Mouse (Mus musculus): ENCODE measurements around the gene Akt2.

Gene Akt2

DNA sequence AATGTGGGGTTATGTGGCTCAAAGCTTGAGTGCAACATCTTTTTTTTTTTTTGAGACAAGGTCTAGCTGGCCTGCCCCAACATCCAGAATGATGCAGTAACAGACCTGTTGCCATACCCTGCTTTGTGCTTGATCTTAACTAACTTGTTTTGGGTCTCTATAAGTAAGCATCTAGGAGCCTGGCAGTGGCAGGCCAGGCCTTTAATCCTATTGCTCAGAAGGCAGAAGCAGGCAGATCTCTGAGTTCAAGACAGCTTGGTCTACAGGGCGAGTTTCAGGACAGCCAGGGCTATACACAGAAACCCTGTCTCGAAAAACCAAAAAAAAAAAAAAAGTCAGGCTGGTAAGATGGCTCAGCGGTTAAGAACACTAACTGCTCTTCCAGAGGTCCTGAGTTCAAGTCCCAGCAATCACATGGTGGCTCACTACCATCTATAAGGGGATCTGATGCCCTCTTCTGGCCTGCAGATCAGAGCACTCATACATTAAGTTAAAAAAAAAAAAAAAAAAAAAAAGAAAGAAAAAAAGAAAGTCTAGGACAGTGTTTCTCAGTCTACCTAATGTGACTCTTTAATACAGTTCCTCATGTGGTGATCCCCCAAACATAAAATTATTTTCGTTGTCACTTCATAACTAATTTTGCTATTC, 662 bp upstream of the Akt2 start:
- no peak for DNase-seq

DNA sequence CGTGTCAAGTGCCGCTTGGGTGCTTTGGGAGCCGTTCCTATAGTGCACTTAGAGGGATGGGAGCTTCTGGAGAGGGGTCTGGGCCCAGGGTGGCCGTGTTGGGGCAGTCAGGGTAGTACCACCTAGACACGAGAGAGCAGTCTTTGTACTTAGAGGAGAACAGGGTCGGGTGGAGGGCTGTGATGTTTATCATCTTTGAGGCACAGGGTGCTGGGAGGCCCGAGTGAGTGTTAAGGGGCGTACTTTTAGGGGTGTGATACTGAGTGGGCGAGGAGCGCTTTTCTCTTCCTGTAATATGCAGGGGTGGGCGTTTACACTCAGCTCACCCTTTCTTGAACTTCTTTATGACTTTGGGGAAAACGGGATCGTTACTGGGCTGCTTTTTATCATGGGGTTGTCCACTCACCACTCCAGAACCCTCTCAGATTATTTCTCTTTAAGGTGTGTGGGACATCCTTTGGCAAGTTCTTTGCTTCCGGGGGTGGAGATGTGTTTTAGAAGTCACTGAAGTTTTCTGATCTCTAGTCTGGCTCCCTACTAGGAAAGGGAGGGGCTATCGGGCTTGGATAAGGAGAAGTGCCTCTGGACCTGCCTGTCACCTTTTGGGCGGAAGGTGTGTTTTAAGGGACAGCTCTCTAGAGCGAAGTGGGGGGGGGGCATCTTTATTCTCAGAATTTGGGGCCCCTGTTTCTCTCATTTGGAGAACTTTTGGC, 1.0 kb downstream of the Akt2 start:
- DNase-seq, result peak; percentile 49

DNA sequence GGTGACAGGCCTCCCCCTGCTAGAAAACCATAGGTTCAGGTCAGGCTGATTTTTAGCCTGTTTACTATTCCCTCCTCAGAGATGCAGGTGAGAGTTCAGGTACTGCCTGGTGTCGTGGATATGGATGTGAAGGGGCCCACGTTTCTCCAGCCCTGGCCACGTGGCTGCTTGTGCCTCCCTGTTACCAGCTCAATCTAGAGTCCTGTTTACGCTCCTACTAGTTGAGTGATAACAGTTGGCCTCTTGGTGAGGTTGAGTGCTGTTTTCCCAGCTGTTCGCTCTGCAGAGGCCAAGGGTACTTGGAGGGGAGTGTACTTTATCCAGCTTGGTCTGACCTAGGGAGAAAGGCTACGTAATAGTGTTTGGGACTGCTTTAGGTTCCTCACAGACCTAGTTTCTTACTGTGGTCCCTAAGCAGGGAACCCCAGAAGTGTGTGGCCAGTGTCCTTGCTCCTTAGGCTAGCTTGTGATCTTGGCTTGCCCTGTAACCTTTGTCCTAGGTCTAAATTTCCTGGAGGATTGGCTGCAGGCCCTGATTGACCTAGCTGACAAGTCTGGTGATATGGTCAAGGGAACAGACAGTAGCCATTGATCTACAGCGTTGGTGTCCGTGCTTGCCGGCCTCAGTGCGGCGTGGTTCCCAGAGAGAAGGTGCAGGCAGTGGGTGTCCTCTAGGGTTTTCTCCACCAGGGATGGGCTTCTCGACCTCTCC, 1.7 kb downstream of the Akt2 start:
- peak; percentile 75 for DNase-seq

DNA sequence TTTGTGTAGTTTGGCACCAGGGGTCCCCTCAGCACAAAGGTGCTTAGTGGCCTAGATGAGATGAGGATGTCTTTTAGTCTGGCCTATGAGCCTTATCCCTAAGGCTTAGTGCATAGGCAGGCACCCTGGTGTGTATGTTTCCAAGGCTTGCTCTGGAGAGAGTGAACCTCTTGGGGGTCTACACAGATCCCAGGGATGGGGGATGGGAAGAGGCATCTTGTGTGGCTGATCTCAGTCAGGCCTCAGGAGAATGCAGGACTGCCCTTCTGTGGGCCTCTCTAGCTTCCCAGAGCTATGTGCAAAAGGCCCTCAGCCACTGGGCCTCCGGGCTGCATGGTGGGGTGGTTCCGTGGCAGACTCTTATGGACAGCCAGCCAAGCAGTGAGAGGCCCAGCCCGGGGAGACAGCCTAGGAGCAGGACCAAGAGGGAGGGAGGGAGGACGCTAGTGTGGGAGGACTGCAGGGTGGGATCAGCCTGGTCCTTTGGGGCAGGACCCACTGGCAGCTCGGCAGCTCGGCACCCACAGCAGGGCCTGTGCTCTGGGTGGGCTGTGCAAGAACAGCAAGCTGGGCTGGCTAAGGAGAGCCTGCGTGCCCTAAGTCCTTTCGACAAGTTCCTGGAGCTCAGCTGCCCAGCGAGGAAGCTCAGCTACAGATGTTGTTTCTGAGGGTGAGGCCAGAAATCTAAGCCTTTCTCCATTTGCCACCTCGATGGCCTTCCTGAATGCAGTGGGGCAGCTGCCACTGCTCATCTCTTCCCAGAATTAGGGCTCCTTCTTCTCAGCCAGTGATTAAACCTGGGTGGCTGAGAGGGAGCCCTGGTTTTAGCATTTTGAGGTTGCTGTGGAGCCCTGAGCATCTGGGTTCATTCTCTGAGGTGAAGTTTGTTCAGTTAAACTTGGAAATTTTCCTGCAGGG, 5.5 kb downstream of the Akt2 start:
- DNase-seq, result no peak

DNA sequence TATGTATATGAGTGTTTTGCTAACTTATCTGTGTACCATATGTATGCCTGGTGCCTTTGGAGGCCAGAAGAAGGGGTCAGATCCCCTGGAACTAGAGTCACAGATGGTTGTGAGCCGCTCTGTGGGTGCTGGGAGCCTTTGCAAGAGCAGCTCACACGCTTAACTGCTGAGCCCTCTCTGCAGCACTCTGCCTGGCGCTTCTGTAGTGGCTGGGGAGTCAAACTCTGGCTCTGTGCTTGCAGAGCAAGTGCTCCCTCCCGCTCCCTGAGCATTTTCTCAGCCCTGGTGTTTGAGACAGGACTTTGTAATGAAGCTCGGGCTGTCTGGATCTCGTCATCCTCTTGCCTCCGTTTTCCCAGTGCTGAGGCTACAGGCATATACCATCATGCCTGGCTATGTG, 6.7 kb downstream of the Akt2 start:
- DNase-seq, result no peak

DNA sequence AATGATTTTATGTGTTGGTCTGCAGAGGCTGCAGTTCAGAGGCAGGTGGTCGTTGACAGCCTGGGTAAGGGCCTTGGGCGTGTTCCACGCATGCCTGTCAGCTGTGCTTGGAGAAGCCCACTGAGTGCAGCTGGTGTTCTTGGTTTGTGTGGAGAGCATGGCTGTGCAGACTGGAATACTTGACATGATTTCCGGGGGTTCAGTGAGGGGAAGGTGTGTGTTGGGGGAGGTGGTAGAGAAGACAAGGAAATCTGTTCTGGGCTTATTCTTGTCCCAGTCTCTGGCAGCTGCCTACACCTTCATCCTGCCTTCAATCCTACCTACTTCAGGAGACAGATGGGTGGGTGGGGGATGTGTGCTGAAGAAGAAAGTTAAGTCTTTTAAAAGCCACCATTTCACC, 10.3 kb downstream of the Akt2 start:
- DNase-seq, result no peak

DNA sequence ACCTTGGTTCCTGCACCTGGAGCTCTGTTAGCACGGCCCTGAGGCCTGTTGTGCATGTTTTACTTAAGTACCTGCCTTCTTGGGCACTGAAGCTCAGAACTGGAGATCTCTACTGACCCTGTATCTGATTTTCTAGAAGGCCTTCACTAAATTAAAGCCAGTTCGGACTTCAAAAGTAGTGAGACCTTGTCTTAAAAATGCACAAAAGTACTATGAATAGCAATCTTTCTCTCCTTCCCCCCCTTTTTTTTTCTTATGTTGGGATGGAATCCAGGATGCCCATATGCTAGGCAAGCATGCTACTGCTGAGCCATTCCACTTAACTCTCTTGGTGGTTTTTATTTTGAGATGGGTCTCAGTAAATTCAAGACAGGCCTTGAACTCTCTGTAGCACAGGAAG, 10.8 kb downstream of the Akt2 start:
- DNase-seq, result no peak

DNA sequence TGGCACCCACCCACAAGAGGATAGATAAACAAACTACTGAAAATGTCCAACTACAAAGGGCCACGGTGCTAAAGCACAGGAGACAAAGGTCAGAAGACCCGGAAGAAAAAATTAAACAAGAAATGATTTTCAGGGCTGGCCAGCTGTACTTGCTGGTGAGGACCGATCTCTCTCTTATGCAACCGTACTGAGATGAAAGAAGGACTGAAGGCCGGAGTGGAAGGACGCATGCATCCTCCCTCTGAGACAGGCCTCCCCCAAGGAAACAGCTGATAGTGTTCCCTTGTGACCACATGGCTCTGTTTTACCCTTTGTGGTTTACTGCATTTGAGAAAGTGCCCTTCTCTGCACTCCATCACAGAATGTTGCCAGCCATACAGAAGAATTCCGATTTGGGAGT, 11.5 kb downstream of the Akt2 start:
- no peak for DNase-seq

DNA sequence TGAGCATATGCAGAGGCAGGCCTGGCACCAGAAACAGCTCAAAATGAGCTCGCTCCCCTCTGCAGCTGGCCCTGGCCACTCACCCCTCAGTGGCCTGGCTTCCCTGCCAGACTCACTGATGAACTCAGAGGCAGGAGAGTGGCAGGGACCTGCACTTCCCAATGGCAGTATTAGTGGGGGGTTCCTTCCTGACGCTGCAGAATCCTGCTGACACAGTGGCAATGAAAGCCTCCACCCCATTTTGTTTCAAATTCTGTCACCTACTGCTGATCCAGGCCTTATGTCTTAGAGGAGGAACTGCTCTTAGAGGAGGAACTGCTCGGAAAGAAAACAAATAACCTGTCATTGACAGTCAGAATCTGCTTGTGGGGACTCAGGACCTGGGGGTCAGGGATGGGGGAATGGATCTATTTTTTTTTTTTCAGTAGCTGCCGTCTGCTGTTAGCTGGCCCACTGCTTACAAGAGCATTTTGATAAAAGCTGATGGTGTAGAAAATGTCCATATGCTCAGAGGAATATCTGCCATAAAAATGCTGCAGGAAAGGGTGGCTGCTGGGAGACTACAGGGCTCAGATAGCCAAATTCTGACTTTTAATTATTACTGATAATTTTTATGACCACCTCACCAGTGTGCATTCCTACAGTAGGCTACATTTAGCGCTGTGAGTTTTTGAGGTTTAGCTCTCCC, 13.5 kb downstream of the Akt2 start:
- no peak for DNase-seq

DNA sequence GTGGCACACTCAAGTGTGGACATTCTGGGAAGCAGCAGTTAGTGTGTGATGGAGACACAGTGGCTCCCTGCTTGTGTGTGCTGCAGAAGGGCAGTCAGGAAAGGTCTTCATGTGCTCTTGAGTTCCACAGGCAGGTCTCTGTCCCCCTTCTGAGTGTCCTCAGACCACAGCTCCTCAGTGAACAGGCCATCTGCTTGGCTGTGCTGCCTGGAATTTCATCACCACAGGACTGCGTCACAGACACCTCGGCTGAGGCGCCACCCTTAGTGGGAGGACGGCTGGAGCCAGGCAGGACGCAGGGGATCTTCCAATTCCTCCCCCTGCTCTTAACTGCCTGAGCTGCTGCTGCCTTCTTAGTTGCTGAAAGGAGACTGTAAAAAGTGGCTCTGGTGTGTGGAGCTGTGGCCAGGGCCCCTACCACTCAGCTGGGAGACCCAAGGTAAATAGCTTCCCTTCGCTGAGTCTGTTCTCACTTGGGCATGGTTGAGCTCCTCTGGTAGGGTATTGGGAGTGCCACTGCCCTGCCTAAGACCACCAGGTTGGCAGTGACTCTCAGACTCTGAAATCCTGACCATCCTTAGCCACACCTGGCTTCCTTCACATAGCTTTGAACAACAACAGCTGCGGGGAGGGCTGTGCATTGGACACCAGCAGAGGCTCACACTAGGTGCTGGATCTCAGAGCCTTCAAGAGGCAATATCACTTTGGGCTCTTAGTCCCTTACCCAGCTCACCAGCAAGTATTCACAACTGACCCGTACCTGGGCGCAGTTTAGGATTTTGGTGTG, 14.3 kb downstream of the Akt2 start:
- no peak for DNase-seq

DNA sequence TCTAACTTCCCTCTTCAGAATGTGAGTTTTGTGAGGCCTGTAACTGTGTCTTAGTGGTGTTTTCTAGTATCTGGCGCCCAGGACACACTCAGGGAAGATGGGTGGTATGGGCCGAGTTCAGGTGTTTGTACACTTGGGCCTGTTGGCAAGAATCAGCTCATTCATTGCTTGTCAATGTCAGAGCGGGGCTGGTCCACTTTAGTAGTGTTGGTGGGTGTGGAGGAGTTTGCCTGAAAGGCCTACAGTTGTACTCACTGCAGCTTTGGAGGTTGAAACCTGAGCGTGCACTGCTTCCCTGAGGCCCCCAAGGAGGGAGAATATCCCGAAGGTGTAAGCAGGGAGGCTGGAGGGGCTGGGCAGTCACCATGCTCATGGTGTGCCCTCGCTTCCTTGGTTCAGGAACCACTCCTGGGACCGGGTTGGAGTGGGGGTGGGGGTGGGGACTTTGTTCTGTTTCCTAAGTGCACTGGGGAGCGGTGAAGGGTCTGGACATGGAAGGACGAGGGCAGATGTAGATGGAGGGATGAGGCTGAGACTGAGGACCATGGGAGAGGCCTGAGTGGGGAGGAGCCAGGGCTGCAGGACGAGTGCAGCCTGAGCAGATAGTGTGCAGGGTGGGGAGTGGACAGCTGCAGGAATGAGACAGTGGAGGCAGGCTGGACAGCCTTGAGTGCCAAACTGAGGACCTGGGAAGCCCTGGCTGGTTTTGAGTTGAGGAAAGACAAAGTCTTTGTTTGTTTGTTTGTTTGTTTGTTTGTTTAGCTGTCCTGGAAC, 15.3 kb downstream of the Akt2 start:
- DNase-seq, result no peak

DNA sequence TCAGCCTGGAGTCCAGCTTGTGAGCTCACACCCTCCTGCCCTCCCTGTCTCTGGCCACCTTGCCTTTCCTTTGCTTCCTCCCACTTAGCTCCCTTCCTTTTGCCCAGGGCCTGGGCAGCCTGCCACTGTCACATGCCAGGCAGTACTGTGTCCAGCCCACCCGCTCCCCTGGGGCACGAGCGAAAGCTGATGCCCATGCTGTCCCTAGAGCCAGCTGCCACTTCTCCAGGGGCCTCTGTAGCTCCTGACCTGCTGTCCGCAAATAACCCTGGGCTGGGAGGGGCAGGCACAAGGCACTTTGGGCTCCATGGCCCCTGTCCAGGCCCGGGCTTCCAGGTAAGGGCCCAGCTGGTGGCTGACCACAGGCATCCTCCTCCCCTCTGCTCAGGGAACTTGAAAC, 16.2 kb downstream of the Akt2 start:
- peak; percentile 88 for DNase-seq

DNA sequence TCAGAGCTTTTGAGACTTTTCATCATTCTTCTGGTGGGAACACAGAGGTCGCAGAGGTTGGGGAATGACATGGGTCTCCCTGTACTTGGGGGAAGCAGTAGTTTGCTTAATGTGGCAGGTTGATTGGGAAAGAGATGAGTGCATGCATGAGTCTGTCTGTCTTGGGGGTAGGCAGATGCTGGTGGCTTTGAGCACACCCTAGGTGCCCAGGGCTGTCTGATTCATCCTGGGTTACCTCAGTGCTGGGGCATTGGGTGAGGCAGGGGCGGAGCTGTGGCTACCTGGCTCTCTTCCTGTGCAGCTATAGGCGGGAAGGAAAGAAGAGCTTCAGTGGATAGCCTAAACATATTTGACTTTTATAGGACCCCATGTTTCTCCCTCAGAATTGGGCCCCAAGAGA, 16.8 kb downstream of the Akt2 start:
- DNase-seq, result no peak

DNA sequence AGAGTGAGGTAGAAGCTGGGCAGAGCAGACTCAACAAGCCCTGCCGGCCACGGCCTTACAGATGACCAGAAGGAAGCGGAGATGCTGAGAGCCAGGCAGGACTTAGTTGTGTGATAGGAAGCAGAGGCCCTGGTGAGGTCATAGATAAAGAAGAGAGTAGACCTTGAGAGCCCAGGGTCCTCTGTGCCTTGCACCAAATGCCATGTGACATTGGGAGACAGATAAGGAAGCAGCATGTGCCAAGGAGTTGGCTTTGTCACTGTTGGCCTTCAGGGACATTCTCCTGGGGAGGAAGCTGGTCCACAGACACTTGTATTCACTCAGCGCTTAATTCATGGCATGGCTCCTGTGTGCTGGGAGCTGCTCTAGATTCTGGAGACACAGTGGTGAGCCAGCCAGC, 17.9 kb downstream of the Akt2 start:
- DNase-seq, result no peak

DNA sequence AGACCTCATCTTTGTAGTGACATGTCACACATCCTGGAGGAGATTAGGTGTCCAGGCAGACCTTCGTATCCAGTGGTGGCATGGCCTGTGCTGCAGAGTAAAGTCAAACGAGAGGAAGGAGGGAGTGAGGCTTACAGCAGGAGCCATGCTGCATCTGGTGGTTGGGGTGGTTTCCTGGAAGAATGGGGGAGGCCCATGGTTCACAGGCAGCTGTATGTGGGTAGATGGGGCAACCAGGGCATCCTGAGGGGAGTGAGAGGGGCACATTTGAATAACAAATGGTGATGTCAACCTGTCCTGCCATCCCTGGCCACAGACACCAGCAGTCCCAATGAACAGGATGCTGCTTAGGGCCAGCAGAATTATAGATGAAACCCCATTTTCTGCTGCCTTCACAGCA, 18.3 kb downstream of the Akt2 start:
- no peak for DNase-seq

DNA sequence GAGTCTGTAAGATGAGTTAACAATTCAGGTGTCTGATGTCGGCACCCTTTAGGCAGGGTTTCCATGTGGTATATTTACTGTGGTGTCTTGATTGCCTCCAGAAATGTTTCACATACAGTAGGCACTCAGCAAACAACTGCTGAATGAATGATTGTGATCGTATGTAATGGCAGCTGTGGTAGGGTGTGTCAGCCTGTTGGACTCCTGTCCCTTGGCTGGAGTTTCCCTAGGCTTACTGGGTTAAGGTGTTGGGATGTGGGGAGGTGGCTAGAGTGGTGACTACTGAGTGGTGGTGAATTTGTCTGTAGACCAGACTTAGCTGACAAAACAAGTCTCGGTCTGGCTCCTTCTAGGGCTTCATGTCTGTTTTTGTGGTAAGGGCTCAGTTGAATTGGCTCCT, 19.0 kb downstream of the Akt2 start:
- DNase-seq, result no peak

DNA sequence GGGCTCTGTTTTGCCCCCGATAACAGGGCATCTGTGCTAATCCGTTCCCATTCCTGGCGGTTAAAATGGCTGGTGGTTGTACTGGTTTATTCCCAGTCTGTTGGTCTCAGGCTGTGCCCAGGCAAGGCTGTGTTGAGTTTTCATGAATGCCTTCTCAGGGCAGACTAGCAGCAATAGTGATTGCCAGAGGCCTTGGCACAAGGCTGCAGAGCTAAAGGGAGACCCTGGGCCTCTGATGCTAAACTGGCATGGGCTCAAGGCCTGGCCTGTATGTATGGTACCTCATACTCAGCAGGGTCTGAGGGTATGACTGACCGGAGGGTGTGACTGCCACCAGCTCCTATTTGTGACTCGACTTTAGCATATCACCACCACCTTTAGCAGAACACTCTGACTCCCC, 19.5 kb downstream of the Akt2 start:
- DNase-seq, result no peak

DNA sequence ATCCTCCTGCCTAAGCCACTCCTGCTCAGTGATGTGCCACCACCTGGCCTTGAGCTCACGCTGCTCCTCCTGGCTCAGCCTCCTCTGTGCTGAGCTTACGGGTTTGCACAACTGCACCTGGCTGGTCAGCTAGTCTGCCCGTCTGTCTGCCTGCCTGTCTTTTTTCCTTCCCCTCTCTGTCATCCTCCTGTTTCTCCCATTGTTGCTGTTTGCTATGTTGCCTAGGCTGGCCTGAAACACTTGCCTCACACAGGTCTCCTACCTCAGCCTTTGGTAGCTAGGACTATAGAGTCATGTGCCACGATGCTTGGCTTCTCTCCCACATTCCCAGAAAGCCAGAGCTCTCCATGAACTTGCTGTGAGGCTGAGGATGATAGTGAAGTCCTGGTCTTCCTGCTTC, 21.6 kb downstream of the Akt2 start:
- no peak for DNase-seq

DNA sequence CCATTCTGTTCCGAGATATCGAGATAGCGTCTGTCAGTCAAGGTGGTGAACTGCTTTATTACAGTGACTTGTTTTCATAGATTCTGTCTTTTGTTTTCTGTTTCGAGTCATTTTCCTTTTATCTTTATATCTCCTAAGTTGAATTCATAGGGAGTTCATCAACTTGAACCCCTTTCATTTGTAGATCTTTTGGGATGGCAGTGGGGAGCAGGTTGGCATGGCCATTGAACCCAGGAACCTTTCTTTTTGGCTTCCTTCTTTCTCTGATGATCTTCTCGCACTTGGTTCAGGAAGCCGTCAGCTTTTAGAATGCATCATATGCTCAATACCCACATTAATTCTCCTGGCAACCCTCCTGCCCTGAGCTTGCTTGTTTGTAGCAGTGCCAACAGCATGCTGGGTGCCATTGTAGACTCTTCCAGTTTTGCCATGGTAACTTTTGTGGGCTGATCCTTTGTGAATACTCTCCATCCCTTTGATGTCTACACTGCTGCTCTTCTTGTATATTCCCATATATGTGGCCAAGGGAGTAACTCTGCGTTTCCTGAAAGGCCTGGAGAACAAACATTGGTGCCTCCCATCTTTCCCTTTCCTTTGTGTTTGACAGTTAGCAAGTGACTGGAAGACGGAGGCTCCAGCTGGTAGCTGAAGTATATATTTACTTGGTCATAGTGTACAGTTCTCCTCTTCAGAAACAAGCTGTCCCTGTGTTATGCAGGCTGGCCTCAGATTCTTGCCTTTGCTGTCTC, 22.6 kb downstream of the Akt2 start:
- no peak for DNase-seq

DNA sequence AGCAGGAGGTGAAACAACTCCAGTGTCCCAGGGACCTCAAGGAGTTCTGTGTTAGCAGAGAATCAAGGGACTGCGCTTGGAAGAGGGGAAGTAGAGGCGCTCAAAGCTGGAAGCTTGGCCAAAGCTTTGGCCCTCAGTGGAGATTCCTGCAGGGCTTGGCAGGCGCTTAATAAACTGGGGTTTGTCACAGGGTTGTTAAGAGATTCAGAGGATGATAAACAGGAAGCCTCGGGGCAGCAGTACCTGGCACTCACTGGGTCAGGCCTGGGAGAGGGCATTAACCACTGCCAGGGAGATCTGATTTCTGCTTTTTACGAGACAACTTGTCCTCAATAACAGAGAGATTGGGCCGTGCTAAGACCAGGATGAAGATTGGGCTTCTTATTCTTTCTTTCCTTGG, 29.7 kb downstream of the Akt2 start:
- DNase-seq, result no peak

Measured in kidney, adult 11 months (tissue).